Mouse (Mus musculus) cerebellum, adult 11 months (tissue): ENCODE measurements around the gene Gsdme.

Experiments
- DNase-seq: peaks from one replicate; pipeline ENCODE4 v3.0.0; 2022

Gsdme gene

DNA sequence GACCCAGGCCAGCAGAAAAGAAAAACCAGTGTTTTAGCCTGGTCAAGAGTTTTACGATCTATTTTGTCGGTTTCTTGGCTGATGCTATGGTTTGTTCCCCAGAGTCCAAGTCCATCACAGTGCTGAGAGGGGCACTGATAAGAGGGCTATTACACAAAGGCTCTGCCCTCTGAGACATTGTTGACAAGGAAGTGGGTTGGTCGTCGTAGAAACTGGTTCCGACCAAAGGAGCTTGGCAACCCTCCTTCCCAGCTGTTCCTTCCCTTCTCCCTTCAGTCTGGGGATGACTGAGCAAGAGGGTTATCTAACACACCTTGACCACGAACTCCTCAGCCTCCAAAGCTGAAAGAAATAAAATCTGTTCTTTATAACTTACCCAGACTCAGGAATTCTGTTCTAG is at the start of gene Gsdme:
Gene Gsdme, minus strand, starts transcription at position 193 of the 400 bp plus-strand sequence.
- DNase-seq, result no peak

DNA sequence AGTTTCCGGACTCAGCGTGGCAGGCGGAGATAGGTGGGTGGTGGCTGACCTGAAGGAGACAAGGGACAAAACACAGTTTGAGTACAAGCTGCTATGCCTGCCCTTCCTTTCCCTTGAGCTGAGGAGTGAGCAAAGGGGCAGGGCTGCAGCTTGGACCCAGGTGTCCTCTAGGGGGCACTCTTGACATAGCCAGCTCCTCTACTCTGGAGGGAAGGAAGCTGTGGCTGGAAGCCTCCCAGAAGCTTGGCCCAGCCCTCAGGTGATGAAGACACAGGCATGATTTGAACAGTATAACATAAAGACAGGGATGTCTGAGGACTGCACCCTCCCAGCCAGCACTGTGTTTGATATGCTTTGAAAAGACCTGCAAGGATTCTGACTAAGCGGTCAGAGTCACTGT is 49.0 kb upstream of the Gsdme start:
- DNase-seq, result peak; percentile 78

GRCm38 (mm10) chr6:50309019-50309418 is 45.4 kb upstream of the Gsdme start:
- DNase-seq, result no peak

DNA sequence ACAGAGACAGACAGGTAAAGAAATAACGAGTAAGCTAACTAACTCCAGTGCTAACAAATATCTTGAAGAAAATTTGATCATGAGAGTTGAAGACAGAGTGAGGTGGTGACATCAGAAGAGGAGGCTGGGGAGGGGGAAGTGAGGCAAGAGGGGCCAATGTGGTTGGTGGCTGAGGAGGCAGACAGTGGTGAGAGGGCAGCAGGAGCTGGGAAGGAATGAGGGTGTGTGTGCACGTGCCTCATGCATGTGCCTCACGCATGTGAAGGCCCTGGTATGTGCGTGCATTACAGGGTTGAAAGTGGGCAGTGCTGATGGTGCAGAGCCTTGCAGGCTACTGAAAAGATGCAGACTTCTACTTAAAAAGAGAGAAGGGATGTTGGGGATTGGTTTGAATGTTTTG is 43.0 kb upstream of the Gsdme start:
- no peak for DNase-seq

DNA sequence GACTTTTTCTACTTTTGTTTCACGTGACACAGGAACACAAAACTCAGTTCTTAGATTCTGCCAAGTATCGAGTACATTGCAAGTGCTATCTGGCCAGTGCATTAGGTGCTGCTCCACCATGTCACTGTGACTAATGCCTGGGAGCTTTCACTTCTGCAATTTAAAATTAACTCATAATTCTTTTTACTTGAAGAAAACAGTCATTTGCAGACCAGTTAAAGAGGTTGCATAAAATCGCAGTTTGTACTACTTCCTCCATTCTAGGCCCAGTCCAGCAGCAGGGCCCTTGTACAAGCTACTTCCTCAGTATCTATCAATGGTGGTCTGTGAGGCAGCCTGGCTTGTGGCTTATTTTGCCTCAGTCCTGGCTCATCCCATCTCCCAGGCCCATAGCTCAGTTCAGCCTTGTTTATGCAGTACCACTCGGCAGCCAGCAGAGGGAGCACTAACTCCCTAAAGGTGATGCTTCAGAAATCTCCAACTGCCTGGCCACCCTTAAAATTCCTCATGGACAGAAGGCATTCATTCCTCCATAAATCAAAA is 41.4 kb upstream of the Gsdme start:
- peak; percentile 67 for DNase-seq

DNA sequence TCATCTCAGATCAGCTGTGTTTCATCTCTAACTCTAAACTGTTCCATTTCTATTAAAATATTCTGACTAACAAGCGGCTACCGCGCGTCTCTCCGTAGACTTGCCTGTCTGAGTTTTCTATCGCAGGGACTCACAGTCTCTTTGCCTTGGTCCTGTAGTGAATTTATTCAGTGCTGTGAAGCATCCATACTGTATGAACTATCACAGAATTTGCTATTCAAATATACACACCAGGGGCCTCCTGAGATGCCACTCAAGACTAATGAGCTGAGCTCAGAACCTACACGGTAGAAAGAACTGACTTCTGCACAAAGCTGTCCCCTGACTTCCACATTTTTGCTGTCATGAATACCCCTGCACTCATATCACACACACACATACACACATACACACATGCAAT is 37.5 kb upstream of the Gsdme start:
- DNase-seq, result no peak

GRCm38 (mm10) chr6:50300622-50301021 is 37.0 kb upstream of the Gsdme start:
- no peak for DNase-seq

GRCm38 (mm10) chr6:50299071-50299470 is 35.4 kb upstream of the Gsdme start:
- DNase-seq, result no peak

- no peak for DNase-seq
These were observed 34.0 kb upstream of the Gsdme start for GRCm38 (mm10) chr6:50297671-50298070.

DNA sequence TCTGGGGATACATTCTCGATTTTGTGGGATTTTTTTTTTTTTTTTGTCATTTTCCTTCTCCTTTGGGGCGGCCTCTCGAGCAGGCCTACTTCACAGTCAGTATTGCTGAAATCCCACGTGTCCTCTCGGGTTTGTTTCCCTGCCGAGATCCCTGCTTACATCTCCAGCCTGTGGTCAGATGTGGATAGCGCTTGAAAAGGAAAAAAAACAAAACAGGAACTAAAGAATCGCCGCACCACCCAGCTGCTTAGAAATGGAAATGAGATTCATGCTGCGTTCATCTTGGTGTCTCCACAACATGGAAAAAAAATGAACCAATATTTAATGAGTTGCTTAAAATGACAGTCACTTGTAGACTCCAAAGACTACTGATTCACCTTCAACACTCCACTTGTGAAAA is 31.5 kb upstream of the Gsdme start:
- no peak for DNase-seq

DNA sequence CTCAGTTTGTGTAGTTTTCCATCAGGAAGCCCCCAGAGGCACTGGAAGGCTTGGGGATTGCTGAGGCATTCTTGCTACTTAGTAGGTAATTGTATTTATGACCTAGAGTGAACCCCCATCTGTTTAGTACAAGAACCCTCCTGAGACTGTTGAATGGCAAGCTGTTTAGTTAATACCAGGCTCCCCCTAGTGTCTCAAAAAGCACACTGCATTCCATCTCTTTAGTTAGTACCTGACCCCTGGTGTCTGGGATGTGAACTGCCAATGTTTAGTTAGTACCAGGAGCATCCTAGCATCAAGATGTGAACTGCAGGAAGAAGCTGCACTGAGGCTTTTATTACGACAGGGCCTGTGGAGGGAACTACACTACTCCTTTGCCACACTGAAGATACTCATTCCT is 30.5 kb upstream of the Gsdme start:
- peak; percentile 73 for DNase-seq

GRCm38 (mm10) chr6:50291650-50292049 is 28.0 kb upstream of the Gsdme start:
- no peak for DNase-seq

- DNase-seq, result no peak
These were observed 23.2 kb upstream of the Gsdme start for GRCm38 (mm10) chr6:50286881-50287280.

DNA sequence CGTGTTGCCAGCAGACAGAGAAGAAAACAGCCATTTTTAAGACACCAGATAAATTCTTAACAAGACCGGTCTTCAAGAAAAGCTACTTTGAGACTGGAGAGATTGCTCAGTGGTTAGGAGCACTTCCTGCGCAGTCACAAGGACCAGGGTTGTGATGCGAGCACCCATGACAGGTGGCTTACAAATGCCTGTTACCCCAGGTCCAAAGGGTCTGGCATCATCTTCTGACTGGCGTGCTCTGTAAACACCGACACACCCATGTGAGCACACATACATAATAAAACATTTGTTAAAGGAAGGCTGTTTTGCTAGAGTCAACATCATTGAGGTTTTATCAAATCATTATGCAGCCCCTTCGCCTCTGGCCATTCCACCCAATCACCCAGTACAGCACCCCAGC is 16.0 kb upstream of the Gsdme start:
- DNase-seq, result no peak

- no peak for DNase-seq
These were observed 10.3 kb upstream of the Gsdme start for GRCm38 (mm10) chr6:50273947-50274346.

DNA sequence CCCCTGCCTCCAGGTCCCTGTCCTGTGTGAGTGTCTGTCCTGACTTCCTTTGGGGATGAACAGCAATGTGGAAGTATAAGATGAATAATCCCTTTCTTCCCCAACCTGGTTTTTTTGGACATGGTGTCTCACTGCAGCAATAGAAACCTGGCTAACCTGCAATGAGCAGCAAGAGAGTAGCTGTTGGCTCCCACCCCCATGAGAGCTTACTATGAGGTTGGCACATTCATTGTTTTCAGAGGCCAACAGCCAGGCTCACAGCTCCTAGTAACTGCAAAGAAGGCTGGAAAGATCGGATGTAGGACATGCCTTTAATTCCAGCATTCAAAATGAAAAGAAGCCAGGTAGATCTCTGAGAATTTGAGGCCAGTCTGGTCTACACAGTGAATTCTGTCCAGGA is 9.8 kb upstream of the Gsdme start:
- no peak for DNase-seq

- DNase-seq, result no peak
These were observed 1.4 kb downstream of the Gsdme start for GRCm38 (mm10) chr6:50262310-50262709.

DNA sequence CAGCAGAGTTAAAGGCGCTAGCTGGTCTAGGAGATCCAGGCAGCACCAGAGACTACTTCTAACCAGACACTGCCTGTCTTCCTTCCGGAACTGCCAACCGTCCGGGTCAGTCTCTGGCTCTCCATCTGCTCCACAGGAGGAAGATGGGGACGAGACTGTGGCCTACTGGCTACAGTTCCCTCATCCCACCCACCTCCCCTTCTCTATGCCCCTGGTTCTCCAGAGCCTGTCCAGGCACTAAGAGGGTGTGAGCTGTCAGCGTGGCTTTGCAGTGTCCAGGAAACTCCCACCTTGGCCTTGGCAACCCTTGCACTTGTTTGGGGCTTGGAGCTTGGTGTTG is 1.8 kb downstream of the Gsdme start:
- no peak for DNase-seq

DNA sequence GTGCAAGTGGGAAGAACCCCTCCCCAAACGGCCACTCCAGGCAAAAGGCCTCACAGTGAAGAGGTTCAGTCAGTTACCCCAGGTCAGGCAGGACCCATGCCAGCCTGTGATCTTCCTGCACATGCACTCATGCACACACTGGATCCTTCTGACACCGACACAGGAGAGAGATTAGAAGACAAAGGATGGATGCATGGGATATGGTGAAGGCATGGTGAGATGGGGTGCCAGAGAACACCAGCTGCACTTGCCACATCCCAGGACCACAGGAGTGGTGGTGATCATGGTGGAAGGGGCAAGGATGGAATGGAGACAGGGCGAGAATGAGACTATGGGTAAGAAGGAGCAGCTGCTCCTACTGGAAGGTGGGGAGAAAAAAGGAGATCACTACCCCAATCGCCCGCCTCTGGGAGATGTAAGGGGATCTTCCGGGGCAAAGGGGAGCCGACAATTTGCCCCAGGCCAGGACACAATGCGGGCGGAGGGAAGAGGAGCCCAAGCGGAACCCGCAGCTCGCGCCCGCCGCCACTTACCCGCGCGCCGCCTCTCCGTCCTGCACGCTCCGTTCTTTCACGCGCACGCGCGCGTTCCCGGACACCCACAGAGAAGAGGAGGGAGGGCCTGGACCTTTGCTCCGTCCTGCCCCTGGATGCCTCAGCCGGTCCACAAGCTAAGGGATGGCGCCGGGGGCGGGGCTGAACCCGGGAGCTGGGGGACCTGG is 2.3 kb downstream of the Gsdme start:
- DNase-seq, result peak; percentile 91

- no peak for DNase-seq
These were observed 8.3 kb downstream of the Gsdme start for GRCm38 (mm10) chr6:50255356-50255755.

DNA sequence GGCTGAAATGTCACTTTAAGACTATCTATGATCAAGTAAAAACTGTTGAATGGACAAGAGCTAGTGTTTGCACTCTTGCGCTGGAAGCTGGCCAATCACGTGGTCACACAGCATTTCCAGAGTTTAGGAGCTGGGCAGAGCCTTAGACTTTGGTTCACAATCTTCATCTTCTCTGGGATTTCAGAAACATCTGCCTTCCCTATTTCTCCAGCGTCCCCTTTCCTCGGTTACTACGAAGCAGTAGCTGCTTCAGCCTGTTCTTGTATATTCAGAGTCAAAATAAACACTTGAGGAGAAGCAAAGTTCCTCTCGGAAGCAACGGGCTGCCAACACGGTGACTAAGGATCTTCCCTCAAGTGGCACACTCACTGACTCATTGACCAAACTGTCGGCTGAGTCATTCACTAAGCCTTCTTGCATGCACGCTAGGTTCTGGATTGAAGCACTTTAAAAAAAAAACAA is 8.9 kb downstream of the Gsdme start:
- DNase-seq, result no peak

- DNase-seq, result no peak
These were observed 11.0 kb downstream of the Gsdme start for GRCm38 (mm10) chr6:50252690-50253089.

- DNase-seq, result no peak
These were observed 15.9 kb downstream of the Gsdme start for GRCm38 (mm10) chr6:50247791-50248190.

DNA sequence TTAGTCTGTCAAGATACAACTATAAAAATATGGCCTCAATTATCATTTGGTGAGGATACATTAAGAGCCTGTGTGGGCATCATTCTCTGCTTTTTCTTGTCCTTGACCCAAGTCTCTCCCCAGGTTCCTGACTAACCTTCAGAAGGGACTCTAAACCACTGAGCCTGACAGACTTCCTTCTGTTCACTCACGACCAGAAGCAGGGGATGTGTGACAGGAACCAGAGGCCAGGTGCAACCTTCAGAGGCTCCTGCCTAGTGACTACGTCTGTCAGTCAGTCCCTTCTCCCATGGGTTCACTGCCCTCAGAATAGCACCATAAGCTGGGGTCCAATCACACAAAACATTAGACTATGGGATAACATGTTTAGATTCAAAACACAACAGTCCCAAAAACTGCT is 16.3 kb downstream of the Gsdme start:
- DNase-seq, result no peak

GRCm38 (mm10) chr6:50244967-50245366 is 18.7 kb downstream of the Gsdme start:
- DNase-seq, result no peak
